20 mouse cellular contexts compared by ENCODE assay signal in genomic region chrX:41406288-41406687, GRCm38 (mm10). TPM values are rescaled to one million over a fixed set of nuclear protein-coding genes. Genes with fewer than 3 reads are reported as not detected.
DNase-seq lines count a peak whose midpoint lies in the region; ATAC-seq and TF ChIP-seq lines count a peak whose summit lies in the region.
"Had no signal": no experiment of that assay in that cellular context is flagged by ENCODE, and none has a peak within 500 bp of the region (broad histone marks: within the 10 kb centered on the region; RNA-seq: fewer than 3 reads in every experiment).

No protein-coding gene starts in this region.

- no peaks in the 10 kb centered on the region for H3K4me1 ChIP-seq in forebrain, embryonic 14.5 days (ENCODE audit: control insufficient read depth, insufficient read depth, low read length)
- no peaks in the 10 kb centered on the region for H3K4me1 ChIP-seq in forebrain, embryonic 11.5 days (replicated peaks; ENCODE audit: control insufficient read depth, insufficient read depth, low read length)
- 0 out of 2 replicates have a peak, but pooled peaks cover 7% of the 10 kb centered on the region for H3K4me1 ChIP-seq in kidney, embryonic 16.5 days (ENCODE audit: insufficient read depth, low read length)
- peaks cover 1% of the 10 kb centered on the region for H3K4me1 ChIP-seq in cortical plate, adult 2 months (ENCODE audit: control insufficient read depth, insufficient read depth, low read length)
- no peaks in the 10 kb centered on the region for H3K4me1 ChIP-seq in neural tube, embryonic 14.5 days (ENCODE audit: control insufficient read depth, insufficient read depth, low read length)
- H3K4me1 ChIP-seq: embryonic facial prominence, embryonic 15.5 days had no signal

- ATAC-seq in forebrain, embryonic 14.5 days: 0 out of 2 replicates have a peak, but pooled peaks have one; percentile 16
- no peak for ATAC-seq in forebrain, embryonic 11.5 days (replicated peaks; ENCODE audit: low FRiP score)
- no peak for ATAC-seq in kidney, embryonic 16.5 days (ENCODE audit: low FRiP score, low TSS enrichment)
- peak; percentile 70; the same call in 1 of the 2 replicates for ATAC-seq in neural tube, embryonic 14.5 days (ENCODE audit: low read depth)
- ATAC-seq: CD4-positive, CD25-positive, alpha-beta regulatory T cell, adult 4 months; Patski had no signal

- no peak overlapping the region for H3K9ac ChIP-seq in forebrain, embryonic 14.5 days (ENCODE audit: low read length)
- H3K9ac ChIP-seq in forebrain, embryonic 11.5 days (ENCODE audit: low read length): no peak overlapping the region
- H3K9ac ChIP-seq in kidney, embryonic 16.5 days (replicated peaks; ENCODE audit: low read length): no peak overlapping the region
- H3K9ac ChIP-seq in neural tube, embryonic 14.5 days (replicated peaks; ENCODE audit: low read depth, low read length): 0 out of 2 replicates have a peak overlapping the region, but pooled peaks have one; percentile 21
- H3K9ac ChIP-seq: embryonic facial prominence, embryonic 15.5 days had no signal

- WGBS in forebrain, embryonic 14.5 days: 54% methylated on average over 9 of the region's 9 CpGs
- WGBS in forebrain, embryonic 11.5 days: 53% methylated on average over 9 of the region's 9 CpGs
- WGBS in kidney, embryonic 16.5 days: 38% methylated on average over 9 of the region's 9 CpGs
- 44% methylated on average over 9 of the region's 9 CpGs for WGBS in neural tube, embryonic 14.5 days

- no peak overlapping the region for H3K4me2 ChIP-seq in forebrain, embryonic 14.5 days (ENCODE audit: low read length)
- no peak overlapping the region for H3K4me2 ChIP-seq in forebrain, embryonic 11.5 days (ENCODE audit: low read depth, low read length, severe bottlenecking)
- H3K4me2 ChIP-seq in kidney, embryonic 16.5 days (replicated peaks; ENCODE audit: low read depth, low read length): 0 out of 2 replicates have a peak overlapping the region, but pooled peaks have one; percentile 15
- peak overlapping the region; percentile 14; the same call in 1 of the 2 replicates for H3K4me2 ChIP-seq in neural tube, embryonic 14.5 days (ENCODE audit: low read depth, low read length)
- H3K4me2 ChIP-seq: embryonic facial prominence, embryonic 15.5 days; liver, embryonic 11.5 days had no signal

- H3K9me3 ChIP-seq in forebrain, embryonic 14.5 days (replicated peaks; ENCODE audit: control insufficient read depth, low read length): no peaks in the 10 kb centered on the region
- H3K9me3 ChIP-seq in forebrain, embryonic 11.5 days (ENCODE audit: control insufficient read depth, low read length): no peaks in the 10 kb centered on the region
- no peaks in the 10 kb centered on the region for H3K9me3 ChIP-seq in kidney, embryonic 16.5 days (ENCODE audit: low read length)
- H3K9me3 ChIP-seq in neural tube, embryonic 14.5 days (ENCODE audit: control insufficient read depth, low read length): no peaks in the 10 kb centered on the region
- H3K9me3 ChIP-seq: embryonic facial prominence, embryonic 15.5 days had no signal

- TF ChIP-seq CTCF in cortical plate, adult 2 months (IDR thresholded peaks at IDR 0.05; ENCODE audit: extremely low read depth, insufficient read depth, low read length): no peak

- no peak for TF ChIP-seq POLR2A in cortical plate, adult 2 months (IDR thresholded peaks at IDR 0.05; ENCODE audit: extremely low read depth, insufficient read depth, low read length)

- H3K4me3 ChIP-seq in forebrain, embryonic 14.5 days (ENCODE audit: low read depth, low read length): no peak overlapping the region
- H3K4me3 ChIP-seq in forebrain, embryonic 11.5 days (ENCODE audit: low read depth, low read length): no peak overlapping the region
- no peak overlapping the region for H3K4me3 ChIP-seq in kidney, embryonic 16.5 days (ENCODE audit: low read length)
- peak overlapping the region; percentile 34 for H3K4me3 ChIP-seq in cortical plate, adult 2 months (ENCODE audit: insufficient read depth, low read length)
- H3K4me3 ChIP-seq in neural tube, embryonic 14.5 days (ENCODE audit: low read depth, low read length): no peak overlapping the region
- H3K4me3 ChIP-seq: embryonic facial prominence, embryonic 15.5 days had no signal

- DNase-seq in forebrain, embryonic 14.5 days (ENCODE audit: low spot score): no peak
- DNase-seq in forebrain, embryonic 11.5 days (ENCODE audit: low spot score): no peak
- no peak for DNase-seq in kidney, postnatal 25 days
- DNase-seq in ovary, postnatal 10 days (ENCODE audit: low spot score): no peak
- DNase-seq: adrenal gland, adult 8-10 months; cerebellum, postnatal 10 days; gastrocnemius, postnatal 36 days; kidney, adult 11 months; layer of hippocampus, adult 9-11 months; lung, adult 18-20 months; lung, postnatal 14 days; thymus, postnatal 14 days had no signal

- no peaks in the 10 kb centered on the region for H3K27me3 ChIP-seq in forebrain, embryonic 14.5 days (replicated peaks; ENCODE audit: control insufficient read depth, insufficient read depth, low read length)
- H3K27me3 ChIP-seq in forebrain, embryonic 11.5 days (ENCODE audit: control insufficient read depth, insufficient read depth, low read length): no peaks in the 10 kb centered on the region
- no peaks in the 10 kb centered on the region for H3K27me3 ChIP-seq in kidney, embryonic 16.5 days (ENCODE audit: insufficient read depth, low read length)
- no peaks in the 10 kb centered on the region for H3K27me3 ChIP-seq in neural tube, embryonic 14.5 days (ENCODE audit: control insufficient read depth, insufficient read depth, low read length)

- no peaks in the 10 kb centered on the region for H3K36me3 ChIP-seq in forebrain, embryonic 14.5 days (ENCODE audit: control insufficient read depth, insufficient read depth, low read length)
- H3K36me3 ChIP-seq in forebrain, embryonic 11.5 days (ENCODE audit: control insufficient read depth, insufficient read depth, low read length): no peaks in the 10 kb centered on the region
- no peaks in the 10 kb centered on the region for H3K36me3 ChIP-seq in kidney, embryonic 16.5 days (ENCODE audit: insufficient read depth, low read length)
- H3K36me3 ChIP-seq in neural tube, embryonic 14.5 days (ENCODE audit: control insufficient read depth, insufficient read depth, low read length): no peaks in the 10 kb centered on the region
- H3K36me3 ChIP-seq: embryonic facial prominence, embryonic 15.5 days had no signal

- H3K27ac ChIP-seq in forebrain, embryonic 14.5 days (ENCODE audit: low read depth, low read length): no peak overlapping the region
- H3K27ac ChIP-seq in forebrain, embryonic 11.5 days (ENCODE audit: low read depth, low read length): no peak overlapping the region
- no peak overlapping the region for H3K27ac ChIP-seq in kidney, embryonic 16.5 days (ENCODE audit: low read length)
- H3K27ac ChIP-seq in cortical plate, adult 2 months (ENCODE audit: insufficient read depth, low read length): no peak overlapping the region
- no peak overlapping the region for H3K27ac ChIP-seq in neural tube, embryonic 14.5 days (ENCODE audit: low read depth, low read length)
- H3K27ac ChIP-seq: embryonic facial prominence, embryonic 15.5 days; stomach, postnatal 0 days had no signal

RNA-seq across cellular contexts. Expression of gene Gria3, which starts 5.6 kb away (rescaled TPM):
- polyA plus RNA-seq in forebrain, embryonic 14.5 days (2014; fragmentation: Nextera tagmentation; extraction: Ambion mirVana): 6.7 and 11.0 TPM in 2 replicates
- 4.2 and 4.3 TPM in 2 replicates for polyA plus RNA-seq in forebrain, embryonic 11.5 days (2014; fragmentation: Nextera tagmentation; extraction: Ambion mirVana)
- 7.4 and 8.5 TPM in 2 replicates for polyA plus RNA-seq in kidney, embryonic 16.5 days (2015; fragmentation: Nextera tagmentation; extraction: Ambion mirVana)
- 125 and 136 TPM in 2 replicates for polyA plus RNA-seq in cortical plate, adult 2 months (2012; rRNA removed)
- 15.3 and 21.1 TPM in 2 replicates for polyA plus RNA-seq in neural tube, embryonic 14.5 days (2014; fragmentation: Nextera tagmentation; extraction: Ambion mirVana)
- polyA plus RNA-seq: CD4-positive, CD25-positive, alpha-beta regulatory T cell, adult 4 months; Patski had no signal

Comparison
In these comparisons a context has a peak if more than half of its experiments do, and no peak if none do; other contexts are left out.
1. ATAC-seq: peak in forebrain, embryonic 14.5 days (single experiment) and neural tube, embryonic 14.5 days (single experiment); none in forebrain, embryonic 11.5 days (single experiment) and kidney, embryonic 16.5 days (single experiment).
2. H3K4me2 ChIP-seq: peak in kidney, embryonic 16.5 days (single experiment) and neural tube, embryonic 14.5 days (single experiment); none in forebrain, embryonic 14.5 days (single experiment) and forebrain, embryonic 11.5 days (single experiment).